ENCODE assay signal across 17 mouse cellular contexts in genomic region chr8:35140775-35141174, GRCm38 (mm10).
DNase-seq lines count a peak whose midpoint lies in the region; TF ChIP-seq lines count a peak whose summit lies in the region.
"Had no signal": no experiment of that assay in that cellular context is flagged by ENCODE, and none has a peak within 500 bp of the region (broad histone marks: within the 10 kb centered on the region; RNA-seq: fewer than 3 reads in every experiment).

No protein-coding gene starts in this region.

- 59% methylated on average over 1 of the region's 1 CpGs for WGBS in kidney, adult 2 months

- TF ChIP-seq CTCF in kidney, adult 2 months (conservative IDR thresholded peaks at IDR 0.05; ENCODE audit: insufficient read depth, insufficient read length, low read depth, low read length), result no peak

- no peak overlapping the region for H3K27ac ChIP-seq in kidney, adult 2 months (ENCODE audit: insufficient read depth, low read depth, low read length)
- H3K27ac ChIP-seq: embryonic facial prominence, embryonic 13.5 days; embryonic facial prominence, embryonic 15.5 days; forebrain, embryonic 10.5 days; forebrain, embryonic 12.5 days had no signal

- DNase-seq in adrenal gland, postnatal 14 days, result peak; percentile 41
- DNase-seq in adrenal gland, adult 8-10 months, result no peak
- peak; percentile 24 to 27 for DNase-seq in cerebellum, postnatal 10 days
- DNase-seq in cerebellum, adult 11-12 months, result no peak
- peak; percentile 46 for DNase-seq in kidney, postnatal 10 days
- DNase-seq in kidney, adult 2 months, result no peak
- DNase-seq in left cerebral cortex, postnatal 4 days, result peak; percentile 12
- DNase-seq in left cerebral cortex, postnatal 36 days (ENCODE audit: low spot score in 2 of 2), result no peak
- DNase-seq: cerebellum, adult 11 months; cerebellum, adult 2 months; cerebellum, adult 9-10 months; embryo, embryonic 11 days had no signal

- no peaks in the 10 kb centered on the region for H3K4me1 ChIP-seq in kidney, adult 2 months (ENCODE audit: control insufficient read depth, insufficient read depth, low read length)
- H3K4me1 ChIP-seq: forebrain, embryonic 12.5 days had no signal

- no peak overlapping the region for H3K4me3 ChIP-seq in kidney, adult 2 months (ENCODE audit: insufficient read depth, low read depth, low read length)
- H3K4me3 ChIP-seq: embryonic facial prominence, embryonic 13.5 days; embryonic facial prominence, embryonic 15.5 days; erythroblast, embryonic 14.5 days; forebrain, embryonic 10.5 days; forebrain, embryonic 12.5 days had no signal

- H3K36me3 ChIP-seq in kidney, adult 2 months (ENCODE audit: control insufficient read depth, insufficient read depth, low read length), result no peaks in the 10 kb centered on the region
- H3K36me3 ChIP-seq: embryonic facial prominence, embryonic 13.5 days; embryonic facial prominence, embryonic 15.5 days; forebrain, embryonic 10.5 days; forebrain, embryonic 12.5 days had no signal

- H3K27me3 ChIP-seq in kidney, adult 2 months (replicated peaks; ENCODE audit: control insufficient read depth, insufficient read depth, low read length), result no peaks in the 10 kb centered on the region
- H3K27me3 ChIP-seq: embryonic facial prominence, embryonic 13.5 days; embryonic facial prominence, embryonic 15.5 days; forebrain, embryonic 12.5 days had no signal

- TF ChIP-seq POLR2A in kidney, adult 2 months (IDR thresholded peaks at IDR 0.05; ENCODE audit: low read depth, low read length), result no peak

- intact Hi-C loops in left cerebral cortex, postnatal 4 days (cut with DNase I), result no loop called here
- intact Hi-C loops in left cerebral cortex, postnatal 36 days (cut with DNase I), result no loop called here

Comparison
In these comparisons a context has a peak if more than half of its experiments do, and no peak if none do; other contexts are left out.
1. DNase-seq: peak in adrenal gland, postnatal 14 days (single experiment), cerebellum, postnatal 10 days (2 of 2), kidney, postnatal 10 days (single experiment) and left cerebral cortex, postnatal 4 days (single experiment); none in adrenal gland, adult 8-10 months (single experiment), cerebellum, adult 11-12 months (single experiment), kidney, adult 2 months (single experiment) and left cerebral cortex, postnatal 36 days (0 of 2).